Mouse (Mus musculus): Measurements from ENCODE around the gene Parp16. TPM values are rescaled to one million over a fixed set of nuclear protein-coding genes. Genes with fewer than 3 reads are reported as not detected.
A peak's percentile ranks its signal among the peaks of the same experiment; 100 is the strongest.

Parp16 gene
- total RNA-seq, 2 experiments from 2014 or later: 4.2 TPM

DNA sequence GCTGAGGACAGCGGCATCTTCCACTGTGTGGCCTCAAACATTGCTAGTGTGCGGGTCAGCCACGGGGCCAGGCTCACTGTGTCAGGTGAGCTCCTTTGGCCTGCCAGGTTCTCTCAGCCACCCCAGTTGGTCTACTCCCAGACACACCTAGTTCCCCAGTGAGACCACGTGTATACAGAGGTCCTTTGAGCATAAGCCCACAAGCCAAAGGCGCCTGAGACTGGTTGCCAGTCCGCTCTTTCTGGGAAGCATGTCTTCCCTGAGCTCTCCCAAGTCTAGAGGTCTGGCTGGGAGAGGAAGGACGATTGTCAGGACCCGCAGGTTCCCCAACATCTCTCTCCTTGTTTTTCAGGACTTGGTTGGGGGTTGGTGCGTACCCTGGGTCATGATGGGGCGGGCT lies 17.2 kb upstream of the Parp16 start:
- DNase-seq (ENCODE audit: low spot score): no peak
- intact Hi-C loops (cut with DNase I): no loop called here

DNA sequence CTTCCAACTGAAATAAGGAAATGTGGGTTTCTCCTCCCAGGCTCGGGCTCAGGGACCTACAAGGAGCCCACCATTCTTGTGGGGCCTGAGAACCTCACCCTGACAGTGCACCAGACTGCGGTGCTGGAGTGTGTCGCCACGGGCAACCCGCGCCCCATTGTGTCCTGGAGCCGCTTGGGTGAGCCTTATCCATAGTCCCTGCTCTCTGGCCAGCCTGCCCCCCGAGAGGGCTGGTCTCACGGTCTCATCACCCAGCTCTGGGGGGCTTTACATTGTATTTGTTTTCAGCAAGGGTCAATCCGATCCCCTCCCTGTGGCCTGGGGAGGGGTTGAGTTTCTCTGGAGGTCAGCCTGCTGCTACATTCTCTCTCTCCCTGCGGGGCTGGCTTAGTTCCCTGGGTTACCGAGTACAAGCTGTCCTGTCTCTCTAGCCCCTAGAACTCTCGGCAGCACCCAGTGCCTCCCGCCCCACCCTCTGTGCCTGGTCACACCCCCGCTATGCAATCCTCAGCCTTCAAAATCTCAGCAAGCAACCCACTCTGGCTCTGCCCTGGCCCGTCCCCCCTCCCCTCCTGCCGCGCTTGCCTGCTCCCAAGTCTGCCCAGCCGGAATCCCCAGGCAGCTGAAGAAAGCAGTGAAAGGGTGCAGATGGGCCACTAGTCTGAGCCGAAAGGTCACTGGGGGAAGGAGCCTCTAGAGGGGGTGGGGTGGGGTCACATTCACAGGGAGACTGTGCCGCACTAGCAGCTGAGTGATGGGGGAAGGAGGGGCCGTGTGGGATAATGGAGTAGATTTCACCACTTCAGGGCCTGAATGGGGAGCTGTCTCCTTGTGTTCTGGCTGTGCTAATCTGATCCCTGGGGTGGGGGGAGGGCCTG lies 16.6 kb upstream of the Parp16 start:
- no peak for DNase-seq (ENCODE audit: low spot score)
- intact Hi-C loops (cut with DNase I): no loop called here

DNA sequence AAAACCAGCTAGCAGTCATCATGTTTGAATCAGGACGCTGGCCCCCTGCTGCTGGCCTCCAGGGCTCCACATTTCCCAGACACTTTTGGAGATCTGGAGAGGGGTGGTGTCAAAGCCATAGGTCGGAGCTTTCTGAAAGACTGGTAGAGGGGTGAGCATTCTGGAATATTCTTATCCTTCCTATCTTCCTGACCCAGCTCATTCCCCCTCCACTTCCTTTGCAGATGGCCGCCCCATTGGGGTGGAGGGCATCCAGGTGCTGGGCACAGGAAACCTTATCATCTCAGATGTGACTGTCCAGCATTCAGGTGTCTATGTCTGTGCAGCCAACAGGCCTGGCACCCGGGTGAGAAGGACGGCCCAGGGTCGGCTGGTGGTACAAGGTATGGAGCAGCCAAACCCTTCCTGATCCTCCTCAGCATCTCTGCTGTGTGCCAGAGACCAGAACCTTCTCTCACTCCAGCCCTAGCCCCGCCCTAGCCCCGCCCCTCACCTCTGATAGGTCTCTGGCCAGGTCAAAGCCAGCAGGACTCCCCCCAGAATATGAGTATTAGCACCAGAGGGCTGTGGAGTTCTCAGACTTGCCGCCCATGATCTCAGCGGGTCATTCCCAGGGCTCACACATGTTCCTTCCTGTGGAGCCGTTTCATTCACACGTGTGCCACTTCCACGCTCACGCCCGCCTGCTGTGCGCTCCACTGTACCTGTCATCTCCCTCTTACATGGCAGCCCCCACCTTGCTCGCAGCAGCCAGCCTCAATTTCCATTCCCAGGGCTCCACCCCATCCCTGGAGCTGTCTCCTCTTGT lies 15.1 kb upstream of the Parp16 start:
- intact Hi-C loops (cut with DNase I): no loop called here

DNA sequence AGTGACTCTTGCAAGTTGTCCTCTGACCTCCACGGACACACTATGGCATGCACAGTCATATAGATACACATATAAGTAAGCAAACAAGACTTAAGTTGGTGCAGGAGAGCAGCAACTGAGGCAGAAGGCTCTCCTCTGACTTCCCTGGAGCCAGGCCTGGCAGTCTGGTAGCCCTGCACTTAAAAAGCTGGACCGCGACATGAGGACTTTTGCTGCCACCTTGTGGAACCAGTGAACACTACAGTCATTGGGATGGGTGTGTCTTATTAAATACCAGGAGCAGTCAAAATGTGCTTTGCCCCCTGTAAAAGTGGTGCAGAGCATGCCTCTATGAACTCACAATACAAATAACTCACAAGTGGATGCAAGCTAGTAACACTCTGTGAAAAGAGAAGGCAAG lies 6.6 kb upstream of the Parp16 start:
- DNase-seq (ENCODE audit: low spot score): peak; percentile 64
- intact Hi-C loops (cut with DNase I): loop anchor here (1.0 kb wide), 1 partner anchor 54 kb away; no protein-coding TSS in a partner anchor

More for the DNA sequence above, 15.1 kb upstream of the Parp16 start:
- no peak for DNase-seq (ENCODE audit: low spot score)

DNA sequence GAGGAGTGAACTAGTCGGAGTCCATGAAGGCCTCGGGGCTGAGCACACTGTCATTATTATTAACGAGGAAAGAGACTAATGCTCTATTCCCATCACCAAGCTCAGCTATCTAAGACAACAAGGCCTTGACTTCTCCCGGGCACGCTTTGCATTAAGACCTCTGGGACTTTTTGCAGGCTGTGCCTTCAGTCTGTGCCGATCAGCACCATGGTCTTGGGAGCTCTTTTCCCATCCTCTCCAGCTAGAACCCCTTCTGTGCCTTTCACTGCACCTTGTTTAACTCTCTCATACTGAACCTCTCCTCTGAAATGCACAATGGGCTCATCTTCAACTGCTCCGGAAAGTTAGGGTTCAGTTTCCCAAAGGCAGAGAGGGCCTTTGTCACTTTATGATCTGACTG lies 4.8 kb upstream of the Parp16 start:
- no peak for DNase-seq (ENCODE audit: low spot score)
- intact Hi-C loops (cut with DNase I): no loop called here

DNA sequence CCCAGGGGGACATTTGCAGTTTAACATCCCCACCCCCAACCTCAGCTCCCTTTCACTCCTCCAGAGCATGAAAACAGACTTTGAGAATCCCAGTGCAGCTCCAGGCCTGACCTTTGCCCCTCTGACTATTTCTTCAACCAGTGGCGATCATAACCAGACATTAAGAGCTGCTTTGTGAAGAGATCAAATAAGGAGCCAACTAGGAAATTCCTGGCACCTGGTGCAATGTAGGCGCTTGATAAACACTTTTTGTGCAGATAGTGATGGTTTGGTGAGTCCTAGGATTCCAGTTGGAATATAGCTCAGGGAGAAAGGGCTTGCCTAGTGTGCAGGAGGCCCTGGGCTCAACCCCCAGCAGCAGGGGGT lies 3.8 kb upstream of the Parp16 start:
- DNase-seq (ENCODE audit: low spot score): no peak
- intact Hi-C loops (cut with DNase I): no loop called here

DNA sequence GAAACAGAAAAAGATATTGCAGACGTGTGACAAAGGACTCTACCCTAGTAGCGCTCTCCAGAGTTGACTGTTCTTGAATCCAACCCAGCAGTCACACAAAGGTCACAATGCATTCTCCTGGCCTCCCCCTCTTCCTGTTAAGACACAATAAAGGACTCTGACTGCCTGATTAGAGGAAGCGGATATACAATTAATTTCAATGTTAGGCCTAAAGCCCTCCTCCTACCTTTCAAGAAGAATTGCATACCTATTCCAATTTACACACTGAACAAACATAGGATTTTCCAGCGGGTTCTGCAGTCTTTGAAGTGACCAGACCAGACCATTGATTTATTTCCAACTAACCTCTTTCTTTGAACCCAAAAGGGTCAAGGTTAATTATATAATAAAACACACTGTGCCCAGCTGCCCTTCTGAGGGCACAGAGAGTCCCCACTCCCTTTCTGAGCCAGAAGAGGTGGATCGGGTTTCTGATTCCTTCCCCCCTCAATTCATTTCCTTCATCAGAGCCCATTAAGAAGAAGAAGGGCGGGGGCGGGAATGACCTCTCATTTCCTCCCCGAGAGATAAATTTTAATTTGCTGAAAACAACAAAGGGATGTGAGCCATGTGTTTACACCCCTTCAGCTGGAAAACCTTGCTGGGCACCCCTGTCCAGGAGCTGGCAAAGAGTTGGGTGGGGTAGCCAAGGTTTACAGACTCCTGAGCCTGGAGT lies 3.2 kb upstream of the Parp16 start:
- intact Hi-C loops (cut with DNase I): no loop called here
- no peak for DNase-seq (ENCODE audit: low spot score)

DNA sequence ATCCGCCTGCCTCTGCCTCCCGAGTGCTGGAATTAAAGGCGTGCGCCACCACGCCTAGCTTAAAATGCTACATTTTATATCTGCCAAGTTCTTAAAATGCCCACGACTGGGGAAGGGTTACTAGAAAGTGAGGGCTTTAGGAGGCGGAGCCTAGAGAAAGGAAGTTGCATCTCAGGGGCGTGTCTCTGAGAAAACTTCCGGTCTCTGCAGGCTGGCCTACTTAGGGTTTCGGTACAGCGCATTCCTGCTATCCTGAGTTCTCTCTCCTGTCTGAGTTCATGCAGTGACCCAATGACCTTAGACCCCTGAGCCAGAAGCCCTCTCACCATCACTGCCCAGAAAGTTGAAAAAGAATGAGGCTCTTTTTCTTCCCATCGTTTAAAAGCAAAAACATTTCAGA lies 1.9 kb upstream of the Parp16 start:
- no peak for DNase-seq (ENCODE audit: low spot score)
- intact Hi-C loops (cut with DNase I): no loop called here

DNA sequence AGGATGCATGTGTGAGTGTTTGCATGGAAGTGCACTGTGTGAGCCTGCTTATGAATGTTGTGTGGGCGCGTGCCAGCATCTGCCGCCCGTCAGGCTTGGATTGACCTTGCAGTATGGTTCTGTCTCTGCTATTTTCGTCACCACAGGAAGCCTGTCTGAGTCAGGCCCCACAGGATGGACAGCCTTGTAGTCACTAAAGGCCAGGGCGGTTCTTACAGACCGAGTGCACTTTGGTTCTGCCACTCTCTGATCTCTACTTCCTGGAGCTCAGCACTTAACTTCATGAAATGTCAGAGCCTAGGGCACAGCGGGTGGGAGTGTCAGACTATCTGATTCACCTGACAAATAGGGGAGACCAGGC lies 448 bp downstream of the Parp16 start:
- peak; percentile 21 for DNase-seq (ENCODE audit: low spot score)
- intact Hi-C loops (cut with DNase I): no loop called here

DNA sequence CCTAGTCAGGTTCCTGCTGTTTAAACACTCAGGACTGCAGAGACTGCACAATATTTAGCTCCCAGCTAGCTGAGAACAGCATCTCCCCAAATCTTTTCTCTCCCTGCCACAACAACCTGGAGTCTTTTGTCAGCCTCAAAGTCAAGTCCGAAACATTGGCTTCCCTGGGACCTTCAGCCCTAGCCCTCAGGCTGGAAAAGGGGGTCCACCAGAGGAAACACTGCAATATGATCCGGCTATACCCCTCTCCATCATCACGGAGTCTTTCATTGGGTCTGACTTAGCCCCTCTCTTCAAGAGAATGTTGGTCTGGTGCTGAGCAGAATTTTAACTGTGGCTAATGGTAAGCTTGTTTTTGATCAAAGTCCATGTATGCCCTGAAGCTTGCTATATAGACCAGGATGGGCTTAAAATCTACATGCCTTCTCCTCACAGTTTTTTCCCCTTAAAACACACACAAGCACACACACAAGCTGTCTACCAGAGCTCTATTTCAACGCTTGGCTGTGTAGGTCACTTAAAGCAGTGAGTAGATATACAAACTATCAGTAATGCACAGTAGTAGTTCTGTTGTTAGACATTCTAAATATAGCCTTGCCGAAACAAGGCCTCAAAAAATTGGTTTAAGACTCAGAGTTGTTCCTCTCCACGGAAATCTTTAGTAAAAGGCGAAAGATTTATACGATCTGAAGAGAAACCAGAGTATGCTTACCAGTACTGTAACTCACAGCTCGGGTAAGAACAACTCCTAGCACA lies 1.0 kb downstream of the Parp16 start:
- no peak for DNase-seq (ENCODE audit: low spot score)
- intact Hi-C loops (cut with DNase I): loop anchor here (2.0 kb wide), 1 partner anchor 19 kb away; no protein-coding TSS in a partner anchor

DNA sequence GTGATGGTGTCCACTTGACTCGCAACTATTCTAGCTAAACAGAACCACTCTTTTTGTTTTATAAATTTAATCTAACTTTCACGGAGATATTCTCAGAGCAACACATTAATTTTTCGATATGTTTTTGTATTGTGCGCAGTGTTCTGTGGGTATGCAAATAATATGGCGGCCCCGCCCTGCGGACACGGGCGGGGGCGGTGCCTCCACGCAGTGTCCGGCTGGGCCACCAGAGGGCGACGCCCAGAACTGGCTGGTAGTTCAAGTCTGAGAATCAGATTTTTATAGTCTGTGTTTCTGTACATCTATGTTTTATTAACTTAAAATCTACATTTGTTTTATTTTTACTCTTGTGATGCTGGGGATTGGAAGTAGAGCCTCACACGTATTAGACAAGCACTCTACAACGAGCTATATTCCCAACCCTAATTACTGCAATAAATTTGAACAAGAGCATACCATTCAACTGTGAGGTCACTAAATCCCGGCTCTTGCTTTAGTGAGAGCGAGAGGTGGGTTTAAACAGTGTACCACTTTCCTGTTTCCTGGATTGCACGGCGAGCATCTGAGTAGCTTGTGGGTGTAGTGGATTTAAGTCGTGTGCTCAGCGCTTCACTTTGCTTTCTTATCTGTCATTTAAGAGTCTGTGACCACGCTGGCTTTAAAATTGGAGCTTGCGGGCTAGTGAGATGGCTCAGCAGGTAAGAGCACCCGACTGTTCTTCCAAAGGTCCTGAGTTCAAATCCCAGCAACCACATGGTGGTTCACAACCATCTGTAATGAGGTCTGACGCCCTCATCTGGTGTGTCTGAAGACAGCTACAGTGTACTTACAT lies 1.8 kb downstream of the Parp16 start:
- intact Hi-C loops (cut with DNase I): loop anchor here (2.0 kb wide), 1 partner anchor 18 kb away; no protein-coding TSS in a partner anchor
- peak; percentile 84 for DNase-seq (ENCODE audit: low spot score)

DNA sequence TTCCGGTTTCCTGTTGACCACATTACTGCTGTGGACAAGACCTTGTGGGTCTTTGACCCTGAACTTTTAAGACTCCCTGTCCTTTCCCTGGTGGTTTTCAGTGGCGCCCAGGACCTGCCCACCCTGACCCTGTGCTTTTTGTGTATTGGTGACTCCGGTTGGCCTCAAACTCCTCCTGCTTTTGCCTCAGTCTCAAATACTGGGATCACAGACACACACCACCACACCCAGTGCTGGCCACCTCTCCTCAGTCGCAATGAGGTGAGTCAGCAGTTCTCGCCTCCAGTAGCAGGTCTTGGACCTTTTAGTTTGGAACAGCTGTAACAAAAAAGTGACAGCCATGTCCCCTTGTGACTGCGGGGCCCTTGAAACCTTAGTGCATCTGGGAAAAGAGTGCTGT lies 2.7 kb downstream of the Parp16 start:
- intact Hi-C loops (cut with DNase I): loop anchor here (2.0 kb wide), 1 partner anchor 17 kb away; no protein-coding TSS in a partner anchor
- no peak for DNase-seq (ENCODE audit: low spot score)

DNA sequence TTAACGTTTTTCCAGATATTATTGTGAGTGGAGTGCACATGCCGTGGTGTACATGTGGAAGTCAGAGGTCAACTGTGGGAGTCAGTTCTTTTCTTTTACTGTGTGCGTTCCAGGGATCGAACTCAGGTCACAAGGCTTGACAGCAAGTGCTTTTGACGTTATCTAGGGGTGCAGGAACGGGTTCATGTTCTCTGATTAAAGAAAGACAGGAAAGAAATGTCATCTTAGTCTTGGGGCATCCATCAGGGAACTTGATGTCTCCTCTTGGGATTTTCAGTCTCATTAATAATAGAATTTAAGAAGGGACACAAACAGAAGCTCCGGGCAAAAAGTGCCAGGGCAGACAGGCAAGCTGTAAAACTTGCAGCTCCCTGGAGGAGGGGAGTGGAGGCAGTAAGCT lies 4.6 kb downstream of the Parp16 start:
- DNase-seq (ENCODE audit: low spot score): no peak
- intact Hi-C loops (cut with DNase I): loop anchor here (2.0 kb wide), 1 partner anchor 83 kb away; no protein-coding TSS in a partner anchor

DNA sequence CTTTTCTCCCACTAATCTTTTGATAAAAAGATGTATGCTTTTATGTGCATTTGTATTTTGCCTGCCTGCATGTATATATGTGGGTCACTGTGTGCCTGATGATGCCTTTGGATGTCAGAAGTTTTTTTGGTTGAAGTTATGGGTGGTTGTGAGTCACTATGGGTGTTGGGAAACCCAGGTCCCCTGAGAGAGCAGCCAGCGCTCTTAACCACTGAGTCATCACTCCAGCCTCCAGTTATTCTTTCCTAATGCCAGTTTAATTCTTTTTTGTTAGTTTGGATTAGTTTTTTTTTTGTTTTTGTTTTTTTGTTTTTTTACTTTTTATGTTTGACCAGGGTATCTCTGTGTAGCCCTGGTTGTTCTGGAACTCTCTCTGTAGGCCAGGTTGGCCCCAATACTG lies 5.5 kb downstream of the Parp16 start:
- DNase-seq (ENCODE audit: low spot score): peak; percentile 44
- intact Hi-C loops (cut with DNase I): loop anchor here (2.0 kb wide), 1 partner anchor 82 kb away; no protein-coding TSS in a partner anchor

DNA sequence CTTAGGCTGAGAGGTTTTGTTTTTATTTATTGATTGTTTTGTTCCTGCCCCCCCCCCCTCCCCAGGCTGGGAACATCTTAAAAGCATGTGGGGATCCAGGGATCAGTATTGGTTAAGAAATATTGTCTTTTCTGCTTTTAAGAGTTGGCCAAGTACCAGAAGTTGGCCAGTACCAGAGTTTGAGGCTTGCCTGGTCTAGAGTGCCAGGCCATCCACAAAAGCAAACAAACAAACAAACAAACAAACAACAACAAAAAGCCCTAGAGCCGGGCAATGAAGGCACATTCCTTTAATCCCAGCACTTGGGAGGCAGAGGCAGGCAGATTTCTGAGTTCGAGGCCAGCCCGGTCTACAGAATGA lies 5.8 kb downstream of the Parp16 start:
- intact Hi-C loops (cut with DNase I): loop anchor here (2.0 kb wide), 1 partner anchor 82 kb away; no protein-coding TSS in a partner anchor
- no peak for DNase-seq (ENCODE audit: low spot score)

DNA sequence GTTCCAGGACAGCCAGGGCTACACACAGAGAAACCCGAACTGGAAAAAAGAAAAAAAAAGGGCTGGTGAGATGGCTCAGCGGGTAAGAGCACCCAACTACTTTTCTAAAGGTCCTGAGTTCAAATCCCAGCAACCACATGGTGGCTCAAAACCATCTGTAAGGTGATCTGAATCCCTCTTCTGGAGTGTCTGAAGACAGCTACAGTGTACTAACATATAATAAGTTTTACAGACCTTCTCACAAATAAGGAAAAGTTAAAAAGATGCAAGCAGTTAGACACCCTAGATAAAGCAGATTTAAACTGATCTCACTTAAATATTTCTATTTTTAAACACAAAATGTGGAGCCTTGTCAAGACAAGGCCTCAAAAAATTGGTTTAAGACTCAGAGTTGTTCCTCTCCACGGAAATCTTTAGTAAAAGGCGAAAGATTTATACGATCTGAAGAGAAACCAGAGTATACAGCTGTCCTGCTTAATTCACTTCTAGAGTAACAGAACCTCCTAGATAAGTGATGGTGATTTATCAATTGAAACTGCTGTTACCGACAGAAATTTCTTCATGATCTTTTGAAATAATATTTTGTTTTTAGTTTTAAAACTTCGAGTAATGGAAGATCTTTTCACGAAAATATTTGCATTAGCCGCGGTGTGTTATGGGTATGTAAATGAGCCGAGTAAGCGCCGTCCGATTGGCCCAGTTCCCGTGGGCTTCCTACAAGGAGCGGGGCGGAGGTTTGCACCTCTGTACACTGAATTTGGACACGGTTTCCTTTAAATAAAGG lies 6.4 kb downstream of the Parp16 start:
- intact Hi-C loops (cut with DNase I): loop anchor here (2.0 kb wide), 1 partner anchor 81 kb away; no protein-coding TSS in a partner anchor

DNA sequence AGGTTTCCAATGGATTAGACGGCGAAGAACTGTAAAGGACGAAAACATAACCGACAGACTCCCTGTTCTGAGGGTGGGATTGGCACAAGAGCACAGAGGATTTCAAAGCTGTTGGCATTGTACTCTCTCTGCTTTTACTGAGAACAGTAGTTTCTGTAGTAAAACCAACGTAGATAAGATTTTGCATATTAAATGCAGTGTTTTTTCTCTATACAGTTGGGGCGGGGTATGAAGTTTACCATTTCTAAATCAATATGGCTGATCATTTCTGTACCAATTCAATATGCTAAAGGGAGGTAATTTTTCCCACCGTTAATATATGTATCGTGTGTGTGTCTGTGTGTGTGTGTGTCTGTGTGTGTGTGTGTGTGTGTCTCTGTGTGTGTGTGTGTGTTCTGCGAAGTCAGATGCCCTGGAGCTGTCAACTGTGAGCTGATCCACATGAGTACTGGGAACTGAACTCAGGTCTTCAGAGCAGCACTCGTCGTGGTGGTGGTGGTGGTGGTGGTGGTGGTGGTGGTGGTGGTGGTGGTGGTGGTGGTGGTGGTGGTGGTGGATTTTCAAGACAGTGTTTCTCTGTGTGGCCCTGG lies 7.1 kb downstream of the Parp16 start:
- intact Hi-C loops (cut with DNase I): no loop called here
- no peak for DNase-seq (ENCODE audit: low spot score)

More for the DNA sequence above, 6.4 kb downstream of the Parp16 start:
- peak; percentile 59 for DNase-seq (ENCODE audit: low spot score)
